Mouse (Mus musculus): ENCODE measurements at regions not wholly inside any gene's neighbourhood (a gene's known extent, or its start where the extent isn't known, plus 50 kb on each side); places are given as distances from the start of the nearest gene placed in this dataset.

DNA sequence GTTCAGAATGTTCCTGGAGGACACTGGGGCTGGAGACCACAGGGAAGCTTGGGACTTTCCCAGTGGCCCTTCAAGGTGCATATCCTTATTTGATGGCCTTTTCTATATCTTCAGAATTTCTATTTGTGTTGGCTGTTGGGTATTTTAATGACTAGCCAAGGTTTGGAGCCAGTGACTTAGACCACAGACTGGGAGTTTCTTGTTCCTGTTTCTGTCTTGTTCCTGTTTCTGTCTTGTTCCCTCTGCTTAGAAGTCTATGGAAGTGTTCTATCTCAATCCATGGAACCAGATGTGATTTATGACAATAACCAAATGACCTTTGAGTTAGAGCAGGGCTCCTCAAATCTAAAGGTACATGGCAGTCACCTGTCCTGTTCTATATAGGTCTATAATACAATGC lies 156.6 kb upstream of the Tapt1 start:
- TF ChIP-seq CTCF (IDR thresholded peaks at IDR 0.05; ENCODE audit: extremely low read depth, insufficient read depth, low read length) (no peak), POLR2A (IDR thresholded peaks at IDR 0.05; ENCODE audit: extremely low read depth, insufficient read depth, low read length) (no peak)

Measured in cortical plate, adult 2 months (tissue).